Mouse (Mus musculus): Measurements from ENCODE around the gene Opn4. TPM values are rescaled to one million over a fixed set of nuclear protein-coding genes. Genes with fewer than 3 reads are reported as not detected.

The Opn4 gene
- polyA plus RNA-seq, 1 experiment from 2014 or later, result not detected

- ATAC-seq (ENCODE audit: insufficient read depth), result no peak
- H3K4me3 ChIP-seq (ENCODE audit: low read depth, low read length), result no peak overlapping the region
- H3K36me3 ChIP-seq (ENCODE audit: insufficient read depth), result no peaks in the 10 kb centered on the region
- no peaks in the 10 kb centered on the region for H3K9me3 ChIP-seq (ENCODE audit: low read depth, low read length)
- no peak overlapping the region for H3K9ac ChIP-seq
- no peak for TF ChIP-seq CTCF (IDR thresholded peaks at IDR 0.05; ENCODE audit: low read depth)
- peak overlapping the region; percentile 24; the same call in 1 of the 2 replicates for H3K27ac ChIP-seq (ENCODE audit: low read depth)
- no peak overlapping the region; the same call in 1 of the 2 replicates for H3K4me2 ChIP-seq
- H3K27me3 ChIP-seq (ENCODE audit: insufficient read depth, low read length), result no peaks in the 10 kb centered on the region
- DNase-seq, result no peak
- no peaks in the 10 kb centered on the region for H3K4me1 ChIP-seq (ENCODE audit: insufficient read depth)
- 50% methylated on average over 9 of the region's 9 CpGs for WGBS
These were observed 14.4 kb downstream of the Opn4 start for GRCm38 (mm10) chr14:34585358-34586105.

DNA sequence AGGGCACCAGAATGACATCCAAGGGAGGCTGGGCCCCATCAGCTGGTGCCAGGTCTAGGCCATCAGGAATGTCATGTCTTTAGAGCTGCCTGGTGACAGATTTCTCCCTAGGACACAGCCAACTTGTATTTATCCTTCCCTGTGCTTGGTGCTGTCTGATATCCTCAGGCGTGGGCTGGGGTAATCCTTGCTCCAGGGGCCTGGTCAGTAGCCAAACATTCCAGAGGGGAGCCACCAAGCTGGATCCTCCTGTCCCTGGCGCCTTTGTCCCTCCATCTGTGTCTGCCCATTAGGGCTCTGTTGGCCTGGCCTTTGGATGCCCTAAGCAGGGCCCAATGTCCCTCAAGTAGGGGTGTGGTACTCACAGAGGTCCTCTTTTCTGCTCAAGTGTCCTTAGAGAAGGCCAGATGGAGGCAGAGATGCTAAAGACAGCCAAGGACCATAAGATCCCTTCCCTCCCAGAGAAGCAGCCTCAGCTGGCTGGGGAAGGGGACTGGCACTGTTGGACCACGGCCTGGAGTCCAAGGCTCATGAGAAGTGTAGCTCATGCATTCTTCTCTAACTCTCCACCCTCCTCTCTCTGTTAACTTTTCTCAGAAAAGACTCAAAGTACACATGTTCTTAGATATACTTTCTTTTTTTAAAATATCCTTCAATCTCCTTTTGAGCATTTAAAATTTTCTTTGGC, 17.1 kb downstream of the Opn4 start:
- no peak for TF ChIP-seq CTCF (IDR thresholded peaks at IDR 0.05; ENCODE audit: low read depth)
- ATAC-seq (ENCODE audit: insufficient read depth), result peak; percentile 42; the same call in 1 of the 2 replicates
- H3K9me3 ChIP-seq (ENCODE audit: low read depth, low read length), result no peaks in the 10 kb centered on the region
- no peak overlapping the region for H3K4me2 ChIP-seq
- no peaks in the 10 kb centered on the region for H3K36me3 ChIP-seq (ENCODE audit: insufficient read depth)
- DNase-seq, result no peak
- 0 out of 2 replicates have a peak overlapping the region, but pooled peaks have one; percentile 42 for H3K27ac ChIP-seq (ENCODE audit: low read depth)
- H3K9ac ChIP-seq, result no peak overlapping the region
- no peaks in the 10 kb centered on the region for H3K4me1 ChIP-seq (ENCODE audit: insufficient read depth)
- H3K27me3 ChIP-seq (ENCODE audit: insufficient read depth, low read length), result no peaks in the 10 kb centered on the region
- H3K4me3 ChIP-seq (ENCODE audit: low read depth, low read length), result no peak overlapping the region
- WGBS, result 45% methylated on average over 3 of the region's 3 CpGs

- Histone ChIP-seq H3K4me1 (ENCODE audit: insufficient read depth) (no peaks in the 10 kb centered on the region), H3K27ac (ENCODE audit: low read depth) (no peak overlapping the region)
- WGBS, result 81% methylated on average over 4 of the region's 4 CpGs
These were observed 23.1 kb downstream of the Opn4 start for GRCm38 (mm10) chr14:34576858-34577257.

DNA sequence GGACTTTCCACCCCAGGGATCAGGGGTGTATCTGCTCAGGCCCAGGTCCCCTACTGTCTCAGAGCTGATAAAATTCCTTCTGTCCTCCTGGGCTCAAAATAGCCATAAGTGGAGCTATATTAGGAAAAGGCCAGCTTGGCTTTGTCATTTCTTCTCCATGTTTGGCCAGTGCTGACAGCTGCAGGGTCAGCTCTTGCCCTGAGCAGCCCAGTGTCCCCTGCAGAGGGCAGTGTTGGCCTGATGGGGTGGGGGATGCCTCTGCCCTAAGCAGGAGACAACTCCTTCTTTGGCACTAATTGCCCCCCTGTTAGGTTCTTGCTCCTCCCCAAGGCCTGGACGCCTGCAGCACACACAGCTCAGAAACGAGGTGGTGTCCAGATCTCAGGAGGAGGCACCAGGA, 25.9 kb downstream of the Opn4 start:
- H3K27me3 ChIP-seq (ENCODE audit: insufficient read depth, low read length), result no peaks in the 10 kb centered on the region
- H3K4me3 ChIP-seq (ENCODE audit: low read depth, low read length), result no peak overlapping the region
- no peak for DNase-seq
- TF ChIP-seq CTCF (IDR thresholded peaks at IDR 0.05; ENCODE audit: low read depth), result peak; percentile 39
- H3K4me1 ChIP-seq (ENCODE audit: insufficient read depth), result no peaks in the 10 kb centered on the region
- no peak overlapping the region for H3K9ac ChIP-seq
- H3K4me2 ChIP-seq, result no peak overlapping the region
- H3K36me3 ChIP-seq (ENCODE audit: insufficient read depth), result no peaks in the 10 kb centered on the region
- 65% methylated on average over 2 of the region's 2 CpGs for WGBS
- ATAC-seq (ENCODE audit: insufficient read depth), result no peak
- no peaks in the 10 kb centered on the region for H3K9me3 ChIP-seq (ENCODE audit: low read depth, low read length)
- no peak overlapping the region for H3K27ac ChIP-seq (ENCODE audit: low read depth)

More at GRCm38 (mm10) chr14:34576858-34577257, 23.1 kb downstream of the Opn4 start:
- Histone ChIP-seq H3K4me3 (ENCODE audit: low read depth, low read length) (no peak overlapping the region), H3K9ac (no peak overlapping the region), H3K27me3 (ENCODE audit: insufficient read depth, low read length) (no peaks in the 10 kb centered on the region), H3K36me3 (ENCODE audit: insufficient read depth) (no peaks in the 10 kb centered on the region), H3K4me2 (no peak overlapping the region), H3K9me3 (ENCODE audit: low read depth, low read length) (no peaks in the 10 kb centered on the region)
- ATAC-seq (ENCODE audit: insufficient read depth), result no peak
- no peak for DNase-seq
- TF ChIP-seq CTCF (IDR thresholded peaks at IDR 0.05; ENCODE audit: low read depth), result no peak

GRCm38 (mm10) chr14:34573348-34573913, 26.5 kb downstream of the Opn4 start:
- H3K9ac ChIP-seq, result no peak overlapping the region
- ATAC-seq (ENCODE audit: insufficient read depth), result no peak

GRCm38 (mm10) chr14:34571610-34572387, 28.1 kb downstream of the Opn4 start:
- H3K4me3 ChIP-seq (ENCODE audit: low read depth, low read length), result no peak overlapping the region
- no peak overlapping the region for H3K9ac ChIP-seq
- H3K36me3 ChIP-seq (ENCODE audit: insufficient read depth), result no peaks in the 10 kb centered on the region
- 78% methylated on average over 17 of the region's 17 CpGs for WGBS
- H3K27ac ChIP-seq (ENCODE audit: low read depth), result no peak overlapping the region
- no peaks in the 10 kb centered on the region for H3K9me3 ChIP-seq (ENCODE audit: low read depth, low read length)
- no peak for TF ChIP-seq CTCF (IDR thresholded peaks at IDR 0.05; ENCODE audit: low read depth)
- ATAC-seq (ENCODE audit: insufficient read depth) (no peak), DNase-seq (no peak)
- H3K4me2 ChIP-seq, result no peak overlapping the region
- H3K4me1 ChIP-seq (ENCODE audit: insufficient read depth), result no peaks in the 10 kb centered on the region
- H3K27me3 ChIP-seq (ENCODE audit: insufficient read depth, low read length), result no peaks in the 10 kb centered on the region

More at GRCm38 (mm10) chr14:34573348-34573913, 26.5 kb downstream of the Opn4 start:
- Histone ChIP-seq H3K36me3 (ENCODE audit: insufficient read depth) (no peaks in the 10 kb centered on the region), H3K4me2 (no peak overlapping the region), H3K4me3 (ENCODE audit: low read depth, low read length) (no peak overlapping the region), H3K27me3 (ENCODE audit: insufficient read depth, low read length) (no peaks in the 10 kb centered on the region), H3K27ac (ENCODE audit: low read depth) (no peak overlapping the region), H3K9me3 (ENCODE audit: low read depth, low read length) (no peaks in the 10 kb centered on the region), H3K4me1 (ENCODE audit: insufficient read depth) (no peaks in the 10 kb centered on the region)
- WGBS, result 60% methylated on average over 9 of the region's 9 CpGs
- no peak for DNase-seq
- TF ChIP-seq CTCF (IDR thresholded peaks at IDR 0.05; ENCODE audit: low read depth), result no peak

All from lung, embryonic 14.5 days (tissue).